ENCODE assay signal across 8 mouse cellular contexts in genomic region chr4:46201834-46202561, GRCm38 (mm10). TPM values are rescaled to one million over a fixed set of nuclear protein-coding genes. Genes with fewer than 3 reads are reported as not detected.
DNase-seq lines count a peak whose midpoint lies in the region; ATAC-seq lines count a peak whose summit lies in the region.

No protein-coding gene starts in this region.

- no peaks in the 10 kb centered on the region for H3K9me3 ChIP-seq in embryonic facial prominence, embryonic 10.5 days
- no peaks in the 10 kb centered on the region for H3K9me3 ChIP-seq in intestine, embryonic 16.5 days (ENCODE audit: control insufficient read depth, low read length)
- peaks cover 2% of the 10 kb centered on the region; the same call in 1 of the 2 replicates for H3K9me3 ChIP-seq in midbrain, embryonic 10.5 days (replicated peaks)

- peak overlapping the region; percentile 49 for H3K4me3 ChIP-seq in embryonic facial prominence, embryonic 10.5 days
- peak overlapping the region; percentile 34 for H3K4me3 ChIP-seq in intestine, embryonic 16.5 days (ENCODE audit: low read length)
- peak overlapping the region; percentile 46 for H3K4me3 ChIP-seq in midbrain, embryonic 10.5 days

- H3K36me3 ChIP-seq in embryonic facial prominence, embryonic 10.5 days (replicated peaks) = no peaks in the 10 kb centered on the region
- no peaks in the 10 kb centered on the region for H3K36me3 ChIP-seq in intestine, embryonic 16.5 days (ENCODE audit: control insufficient read depth, insufficient read depth, low read length)
- no peaks in the 10 kb centered on the region for H3K36me3 ChIP-seq in midbrain, embryonic 10.5 days

- peaks cover 8% of the 10 kb centered on the region for H3K4me1 ChIP-seq in embryonic facial prominence, embryonic 10.5 days
- H3K4me1 ChIP-seq in intestine, embryonic 16.5 days (ENCODE audit: control insufficient read depth, insufficient read depth, low read length) = 0 out of 2 replicates have a peak, but pooled peaks cover 4% of the 10 kb centered on the region
- H3K4me1 ChIP-seq in midbrain, embryonic 10.5 days = peaks cover 9% of the 10 kb centered on the region

- H3K4me2 ChIP-seq in intestine, embryonic 16.5 days (ENCODE audit: low read depth, low read length) = peak overlapping the region; percentile 56

- intact Hi-C loops in left cerebral cortex, postnatal 25 days (cut with DNase I) = loop anchor here (2.0 to 5.0 kb wide), 3 partner anchors 103 to 175 kb away; partner anchors contain the start of gene Foxe1

- peak; percentile 77 for ATAC-seq in intestine, embryonic 16.5 days

- peak overlapping the region; percentile 53; the same call in 1 of the 2 replicates for H3K9ac ChIP-seq in intestine, embryonic 16.5 days (ENCODE audit: low read depth, low read length)

- peaks cover 51% of the 10 kb centered on the region for H3K27me3 ChIP-seq in embryonic facial prominence, embryonic 10.5 days (replicated peaks; ENCODE audit: low read depth, poor library complexity, severe bottlenecking)
- H3K27me3 ChIP-seq in intestine, embryonic 16.5 days (replicated peaks; ENCODE audit: control insufficient read depth, insufficient read depth, low read length) = peaks cover 8% of the 10 kb centered on the region
- H3K27me3 ChIP-seq in midbrain, embryonic 10.5 days (ENCODE audit: low read depth, poor library complexity, severe bottlenecking) = peaks cover 54% of the 10 kb centered on the region

- WGBS in embryonic facial prominence, embryonic 10.5 days = 10% methylated on average over 7 of the region's 7 CpGs
- WGBS in intestine, embryonic 16.5 days = 7% methylated on average over 7 of the region's 7 CpGs
- WGBS in midbrain, embryonic 10.5 days = 11% methylated on average over 7 of the region's 7 CpGs

- H3K27ac ChIP-seq in embryonic facial prominence, embryonic 10.5 days (replicated peaks) = peak overlapping the region; percentile 75; the same call in 1 of the 2 replicates
- no peak overlapping the region for H3K27ac ChIP-seq in intestine, embryonic 16.5 days (ENCODE audit: low read length)
- peak overlapping the region; percentile 65; the same call in 1 of the 2 replicates for H3K27ac ChIP-seq in midbrain, embryonic 10.5 days (replicated peaks)

- peak; percentile 84 for DNase-seq in 3T3-L1 (ENCODE audit: low read depth, low spot score)
- DNase-seq in adrenal gland, adult 8-10 months = peak; percentile 43
- DNase-seq in embryonic facial prominence, embryonic 10.5 days (ENCODE audit: low spot score) = peak; percentile 80
- peak; percentile 94 for DNase-seq in heart, adult 11 months
- DNase-seq in left cerebral cortex, postnatal 25 days (ENCODE audit: low spot score in 2 of 2) = peak; percentile 67 to 75
- peak; percentile 72 for DNase-seq in midbrain, embryonic 10.5 days (ENCODE audit: low spot score)
- DNase-seq in spleen, adult 12 weeks (ENCODE audit: low spot score) = peak; percentile 40

RNA-seq across cellular contexts. Expression of gene Xpa, which starts 5.9 kb away (rescaled TPM):
- 10 to 100 TPM; 15.6 to 30.6 (median 28.9) TPM for total RNA-seq in adrenal gland, adult 8-10 months (2022)
- polyA plus RNA-seq in embryonic facial prominence, embryonic 10.5 days (2016; fragmentation: Nextera tagmentation; extraction: Ambion mirVana) = 19.9 and 24.7 TPM in 2 replicates
- 16.3 and 17.0 TPM in 2 replicates for polyA plus RNA-seq in intestine, embryonic 16.5 days (2015; fragmentation: Nextera tagmentation; extraction: Ambion mirVana)
- total RNA-seq in left cerebral cortex, postnatal 25 days (2021) = 10 to 100 TPM; 10.7 to 11.9 TPM
- polyA plus RNA-seq in midbrain, embryonic 10.5 days (2016; fragmentation: Nextera tagmentation; extraction: Ambion mirVana) = 20.9 and 21.7 TPM in 2 replicates

Comparison
In these comparisons a context has a peak if more than half of its experiments do, and no peak if none do; other contexts are left out.
1. DNase-seq: peak in every context shown above with its lines; median percentile 94 in heart, adult 11 months; 84 in 3T3-L1; 80 in embryonic facial prominence, embryonic 10.5 days; 72 in midbrain, embryonic 10.5 days; 71 in left cerebral cortex, postnatal 25 days; 43 in adrenal gland, adult 8-10 months; 40 in spleen, adult 12 weeks.